Mouse (Mus musculus) heart, embryonic 14.5 days (tissue): Measurements from ENCODE around the gene Parg. TPM values are rescaled to one million over a fixed set of nuclear protein-coding genes. Genes with fewer than 3 reads are reported as not detected.

Source experiments
- ATAC-seq: fragments of 200-750 bp; cut with Nextera tagmentation; 2 replicates; pipeline ENCODE4 v1.8.0; 2017; ENCODE audit warnings: low read depth, moderate TSS enrichment; ENCODE audit not compliant: insufficient number of reproducible peaks, insufficient read depth, low FRiP score
- H3K27ac ChIP-seq, 2 experiments: fragments of 200-500 bp in 1 of 2; fragments of 300-500 bp in 1 of 2; sonication (generic) in 1 of 2; replicated peaks in 1 of 2; 2 replicates each; pipeline ENCODE4 v1.5.1; 2012 to 2014; ENCODE audit warnings: low read depth in 2 of 2, low read length in 2 of 2, control low read depth in 1 of 2, mild to moderate bottlenecking in 1 of 2, mixed read lengths in 1 of 2; ENCODE audit not compliant: control insufficient read depth in 1 of 2, insufficient read depth in 1 of 2
- H3K27me3 ChIP-seq: fragments of 300-500 bp; sonication (generic); 2 replicates; pipeline ENCODE4 v1.6.1; 2014; ENCODE audit warnings: mild to moderate bottlenecking, low read length, control low read depth; ENCODE audit not compliant: control insufficient read depth, insufficient read depth
- H3K36me3 ChIP-seq: fragments of 300-500 bp; sonication (generic); 2 replicates; pipeline ENCODE4 v1.6.1; 2014; ENCODE audit warnings: mild to moderate bottlenecking, control low read depth, low read length, mixed read lengths; ENCODE audit not compliant: control insufficient read depth, insufficient read depth
- H3K4me1 ChIP-seq, 2 experiments: fragments of 200-500 bp in 1 of 2; fragments of 300-500 bp in 1 of 2; sonication (generic) in 1 of 2; 2 replicates each; pipeline ENCODE4 v1.6.1; 2012 to 2014; ENCODE audit warnings: low read length in 2 of 2, control low read depth in 1 of 2, mixed read lengths in 1 of 2; ENCODE audit not compliant: control insufficient read depth in 2 of 2, insufficient read depth in 2 of 2
- H3K4me2 ChIP-seq: fragments of 300-500 bp; sonication (generic); 2 replicates; pipeline ENCODE4 v1.6.1; 2014; ENCODE audit warnings: mild to moderate bottlenecking, low read length
- H3K4me3 ChIP-seq, 2 experiments: fragments of 200-500 bp in 1 of 2; fragments of 300-500 bp in 1 of 2; sonication (generic) in 1 of 2; 2 replicates each; pipeline ENCODE4 v1.5.1; 2012 to 2014; ENCODE audit warnings: low read length in 2 of 2, mild to moderate bottlenecking in 2 of 2, control low read depth in 1 of 2, low read depth in 1 of 2, moderate library complexity in 1 of 2; ENCODE audit not compliant: control insufficient read depth in 1 of 2, insufficient read depth in 1 of 2
- H3K9ac ChIP-seq: fragments of 300-500 bp; sonication (generic); 2 replicates; pipeline ENCODE4 v1.6.1; 2014; ENCODE audit warnings: mild to moderate bottlenecking, low read length
- H3K9me3 ChIP-seq: fragments of 300-500 bp; sonication (generic); 2 replicates; pipeline ENCODE4 v1.6.1; 2016; ENCODE audit warnings: low read length, control low read depth; ENCODE audit not compliant: control insufficient read depth
- WGBS: fragments of 180-500 bp; shearing (Covaris S2); extraction: QIAGEN DNeasy Blood & Tissue Kit; methylation state at CpG from one replicate; pipeline ENCODE4 v1.1.7; 2014; 5-methylcytosine and 5-hydroxymethylcytosine counted together
- polyA plus RNA-seq: library from polyadenylated mRNA; unstranded; fragments of >200 nt; fragmentation: Nextera tagmentation; extraction: Ambion mirVana; gene quantifications from 2 replicates; pipeline ENCODE4 v1.2.1, GENCODE M21; 2014

Gene Parg
- polyA plus RNA-seq, 1 experiment from 2014 or later = 30.2 TPM

DNA sequence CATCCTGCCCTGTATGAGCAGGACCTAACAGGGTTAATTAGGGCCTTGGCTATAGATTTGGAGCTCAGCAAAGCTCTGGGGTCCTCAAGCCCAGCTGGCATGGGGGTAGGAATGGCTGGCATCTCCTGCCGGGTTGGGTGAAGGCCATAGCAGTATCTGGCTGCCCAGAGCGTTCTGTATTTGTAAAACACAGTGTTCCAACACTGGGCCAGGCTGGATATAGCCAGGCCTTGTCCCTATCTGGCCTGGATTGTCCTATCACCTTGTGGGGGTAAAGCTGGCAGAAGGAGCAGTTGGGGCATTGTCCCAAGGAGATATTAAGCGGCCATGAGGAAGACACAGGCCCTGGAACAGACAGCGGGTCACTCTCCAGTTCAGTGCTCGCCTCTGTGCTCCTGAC, 121.5 kb downstream of the Parg start:
- Histone ChIP-seq H3K9ac (no peak overlapping the region), H3K27me3 (no peaks in the 10 kb centered on the region), H3K27ac (no peak overlapping the region), H3K4me2 (no peak overlapping the region), H3K4me1 (peaks cover 0 to 3% of the 10 kb centered on the region in 2 experiments; a peak in 2 of 4 replicates), H3K4me3 (no peak overlapping the region), H3K36me3 (no peaks in the 10 kb centered on the region), H3K9me3 (no peaks in the 10 kb centered on the region)
- 83% methylated on average over 5 of the region's 5 CpGs for WGBS
- no peak for ATAC-seq

DNA sequence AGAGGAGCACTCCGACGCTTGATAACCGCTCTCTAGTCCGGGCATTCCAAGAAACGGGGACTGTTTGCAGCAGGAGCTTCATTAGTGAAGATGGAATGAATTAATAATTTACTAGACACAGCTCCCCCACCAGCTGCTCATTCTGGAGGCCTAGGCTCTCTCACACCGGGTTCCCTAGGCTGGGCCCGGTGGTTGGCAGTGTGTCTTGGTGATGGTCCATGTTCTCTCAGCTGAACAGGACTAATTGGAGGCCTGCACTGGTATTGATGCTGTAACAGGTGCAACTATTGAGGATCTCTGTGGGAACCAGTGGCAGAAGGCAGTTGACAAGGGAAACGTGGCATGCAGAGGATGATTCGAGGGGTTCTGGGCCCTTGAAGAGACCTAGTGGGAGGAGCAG, 125.6 kb downstream of the Parg start:
- H3K36me3 ChIP-seq = no peaks in the 10 kb centered on the region; the same call in 1 of the 2 replicates
- no peak for ATAC-seq
- H3K27me3 ChIP-seq = no peaks in the 10 kb centered on the region
- H3K4me3 ChIP-seq = no peak overlapping the region
- 86% methylated on average over 9 of the region's 9 CpGs for WGBS
- H3K27ac ChIP-seq = no peak overlapping the region
- peaks cover 0 to 2% of the 10 kb centered on the region in 2 experiments; a peak in 2 of 4 replicates for H3K4me1 ChIP-seq
- H3K9me3 ChIP-seq = no peaks in the 10 kb centered on the region
- no peak overlapping the region for H3K4me2 ChIP-seq
- no peak overlapping the region for H3K9ac ChIP-seq

DNA sequence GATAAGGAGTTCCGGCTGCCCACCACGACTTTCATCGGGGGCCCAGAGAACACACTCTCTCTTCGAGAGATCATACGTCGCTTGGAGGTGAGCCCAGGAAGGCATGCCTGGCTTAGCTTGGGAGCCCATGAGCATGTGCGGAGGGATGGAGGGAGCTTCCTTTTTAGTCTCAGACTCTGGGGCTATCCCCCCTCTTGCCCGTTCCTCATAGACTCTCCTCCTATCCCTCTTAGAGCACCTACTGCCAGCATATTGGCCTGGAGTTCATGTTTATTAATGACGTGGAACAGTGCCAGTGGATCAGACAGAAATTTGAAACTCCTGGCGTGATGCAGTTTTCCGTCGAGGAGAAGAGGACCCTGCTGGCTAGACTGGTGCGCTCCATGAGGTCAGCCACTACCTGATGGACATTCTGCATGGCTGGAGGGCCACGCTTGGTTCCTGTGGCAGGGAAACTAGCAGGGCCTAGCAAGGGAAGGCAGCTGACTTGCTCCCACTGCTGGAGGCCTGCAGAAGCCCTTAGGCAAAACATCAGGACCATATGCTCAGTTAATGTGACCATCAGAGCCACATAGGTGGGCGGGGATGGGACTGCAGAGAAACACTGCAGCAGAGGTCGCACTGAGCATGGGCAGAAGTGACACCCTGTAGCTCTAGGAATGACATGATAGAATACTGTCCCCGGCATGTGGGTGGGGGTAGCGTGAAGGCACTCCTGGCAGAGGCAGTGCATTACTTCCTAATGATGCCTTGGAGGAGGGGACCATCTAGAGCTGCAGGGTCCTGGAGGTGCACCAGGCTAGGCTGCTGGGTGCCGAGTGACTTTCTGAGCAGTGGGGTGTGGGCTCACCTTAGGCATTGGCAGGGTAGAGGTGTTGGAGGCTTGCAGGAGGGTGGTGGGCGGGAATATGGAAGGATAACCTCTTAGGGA, 131.0 kb downstream of the Parg start:
- H3K27me3 ChIP-seq = no peaks in the 10 kb centered on the region
- peaks cover 13% of the 10 kb centered on the region; the same call in 1 of the 2 replicates for H3K36me3 ChIP-seq
- H3K9me3 ChIP-seq = no peaks in the 10 kb centered on the region
- no peaks in the 10 kb centered on the region for H3K4me1 ChIP-seq
- ATAC-seq = no peak
- no peak overlapping the region for H3K4me2 ChIP-seq
- 87% methylated on average over 20 of the region's 20 CpGs for WGBS
- no peak overlapping the region for H3K27ac ChIP-seq
- H3K4me3 ChIP-seq = no peak overlapping the region
- H3K9ac ChIP-seq = no peak overlapping the region

DNA sequence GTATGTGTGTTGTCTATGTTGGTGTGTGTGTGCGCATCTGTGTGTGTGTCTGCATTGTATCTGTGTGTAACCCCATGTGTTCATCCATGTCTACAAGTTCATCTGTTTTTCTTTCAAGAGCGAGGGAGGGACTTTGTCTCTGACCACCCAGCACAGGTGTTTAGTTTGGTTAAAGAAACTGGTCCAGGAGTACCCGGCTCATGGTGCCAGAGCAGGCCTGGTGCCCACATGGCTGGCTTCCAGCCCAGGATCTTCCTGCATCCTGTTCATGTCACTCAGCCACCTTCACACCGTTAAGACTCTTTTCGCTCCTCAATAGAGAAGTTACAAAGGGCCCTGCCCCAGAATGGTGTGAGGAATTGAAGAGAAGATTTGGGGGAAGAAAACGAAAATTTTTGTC, 134.3 kb downstream of the Parg start:
- no peak for ATAC-seq
- no peak overlapping the region for H3K4me2 ChIP-seq
- H3K9me3 ChIP-seq = no peaks in the 10 kb centered on the region
- H3K36me3 ChIP-seq = peaks cover 36% of the 10 kb centered on the region
- H3K4me3 ChIP-seq = no peak overlapping the region
- WGBS = 81% methylated on average over 6 of the region's 6 CpGs
- H3K27me3 ChIP-seq = no peaks in the 10 kb centered on the region
- no peaks in the 10 kb centered on the region for H3K4me1 ChIP-seq
- H3K27ac ChIP-seq = no peak overlapping the region
- no peak overlapping the region for H3K9ac ChIP-seq

DNA sequence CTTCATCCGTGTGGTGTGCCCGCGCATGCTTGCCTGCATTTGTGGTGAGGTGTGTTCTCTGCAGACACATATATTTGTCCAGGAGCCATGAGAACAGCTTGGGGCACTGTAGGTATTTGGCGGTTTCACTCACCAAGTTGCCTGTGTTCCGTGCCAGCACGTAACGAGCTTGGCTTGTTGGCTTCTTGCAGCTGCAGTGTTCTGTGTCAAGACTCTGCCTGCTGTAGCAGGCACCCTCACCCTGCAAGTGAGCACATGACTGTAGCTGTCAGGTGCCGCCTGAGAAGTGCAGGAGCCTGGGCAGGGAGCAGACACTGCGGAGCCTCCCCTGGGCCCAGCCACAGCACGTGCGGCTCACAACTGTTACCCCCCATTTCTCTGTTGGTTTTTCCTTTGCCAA, 134.8 kb downstream of the Parg start:
- H3K4me3 ChIP-seq = no peak overlapping the region
- H3K4me2 ChIP-seq = no peak overlapping the region
- H3K36me3 ChIP-seq = peaks cover 41% of the 10 kb centered on the region
- no peaks in the 10 kb centered on the region for H3K4me1 ChIP-seq
- H3K27ac ChIP-seq = no peak overlapping the region
- no peaks in the 10 kb centered on the region for H3K9me3 ChIP-seq
- no peaks in the 10 kb centered on the region for H3K27me3 ChIP-seq
- WGBS = 75% methylated on average over 11 of the region's 11 CpGs
- no peak for ATAC-seq
- H3K9ac ChIP-seq = no peak overlapping the region

DNA sequence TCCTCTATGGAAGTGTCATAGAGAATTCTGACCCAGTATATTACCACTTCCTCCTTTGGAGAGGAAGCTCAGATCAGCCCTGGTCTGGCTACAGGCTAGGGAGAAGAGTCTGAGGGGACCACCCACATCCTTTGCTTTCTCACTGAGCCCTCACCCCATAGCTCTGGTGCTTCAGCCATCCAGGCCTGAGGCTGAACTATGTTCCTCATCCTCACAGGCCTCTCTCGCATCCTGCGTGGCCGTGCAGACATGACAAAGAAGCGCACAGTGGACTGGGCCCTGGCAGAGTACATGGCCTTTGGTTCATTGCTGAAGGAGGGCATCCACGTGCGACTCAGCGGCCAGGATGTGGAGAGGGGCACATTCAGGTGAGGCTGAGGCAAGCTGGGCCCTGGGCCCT, 140.1 kb downstream of the Parg start:
- H3K4me3 ChIP-seq = no peak overlapping the region
- peaks cover 59% of the 10 kb centered on the region for H3K36me3 ChIP-seq
- WGBS = 95% methylated on average over 7 of the region's 7 CpGs
- no peaks in the 10 kb centered on the region for H3K4me1 ChIP-seq
- no peaks in the 10 kb centered on the region for H3K9me3 ChIP-seq
- H3K4me2 ChIP-seq = no peak overlapping the region
- no peaks in the 10 kb centered on the region for H3K27me3 ChIP-seq
- no peak overlapping the region for H3K27ac ChIP-seq
- ATAC-seq = no peak
- H3K9ac ChIP-seq = no peak overlapping the region

DNA sequence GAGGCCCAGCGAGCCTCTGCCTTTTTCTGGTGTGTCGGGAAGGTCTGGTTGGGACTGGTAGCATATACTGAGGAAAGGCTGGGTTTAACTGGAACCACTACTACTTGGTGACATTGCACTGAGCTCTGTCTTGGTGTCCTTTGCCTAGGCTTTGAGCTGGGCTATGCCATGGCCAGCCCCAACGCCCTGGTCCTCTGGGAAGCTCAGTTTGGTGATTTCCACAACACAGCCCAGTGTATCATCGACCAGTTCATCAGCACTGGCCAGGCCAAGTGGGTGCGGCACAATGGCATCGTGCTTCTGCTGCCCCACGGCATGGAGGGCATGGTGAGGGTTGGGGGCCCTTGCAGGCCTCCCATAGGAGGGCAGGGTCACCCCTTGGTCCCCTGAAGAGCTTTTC, 142.4 kb downstream of the Parg start:
- Histone ChIP-seq H3K4me2 (no peak overlapping the region), H3K9ac (no peak overlapping the region), H3K36me3 (peaks cover 49% of the 10 kb centered on the region), H3K4me3 (no peak overlapping the region), H3K9me3 (no peaks in the 10 kb centered on the region), H3K4me1 (no peaks in the 10 kb centered on the region), H3K27me3 (no peaks in the 10 kb centered on the region), H3K27ac (no peak overlapping the region)
- ATAC-seq = no peak
- 93% methylated on average over 7 of the region's 7 CpGs for WGBS
